Mouse (Mus musculus): ENCODE results near the gene Lingo1. TPM values are rescaled to one million over a fixed set of nuclear protein-coding genes. Genes with fewer than 3 reads are reported as not detected.

Gene Lingo1
- polyA plus RNA-seq, 1 experiment = 1.2 TPM

DNA sequence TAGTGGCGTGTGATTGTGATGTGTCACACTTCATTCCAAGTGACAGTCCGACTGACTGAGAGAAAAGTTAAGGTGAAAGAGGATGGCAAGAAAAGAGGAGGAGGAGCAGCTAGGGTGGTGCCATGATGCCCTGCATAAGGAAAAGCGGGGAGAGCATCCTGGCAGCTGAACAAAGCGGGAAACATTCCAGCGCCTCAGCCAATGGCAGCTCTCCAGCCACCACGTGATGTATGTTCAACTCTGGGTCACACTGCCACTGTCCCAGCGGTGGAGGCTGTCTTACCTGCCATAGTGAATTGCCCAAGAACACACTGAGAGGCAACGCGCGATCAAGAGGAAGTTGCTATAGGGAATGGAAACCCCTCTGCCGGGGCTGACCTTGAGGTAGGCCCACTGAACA is 172.9 kb downstream of the Lingo1 start:
- no peak overlapping the region for H3K4me3 ChIP-seq (ENCODE audit: insufficient read depth, low read depth, low read length)
- no peaks in the 10 kb centered on the region for H3K36me3 ChIP-seq (ENCODE audit: control insufficient read depth, insufficient read depth, low read length)
- WGBS = 92% methylated on average over 11 of the region's 11 CpGs
- H3K27me3 ChIP-seq (replicated peaks; ENCODE audit: control insufficient read depth, insufficient read depth, low read length) = no peaks in the 10 kb centered on the region
- no peaks in the 10 kb centered on the region for H3K4me1 ChIP-seq (ENCODE audit: control insufficient read depth, insufficient read depth, low read length)
- no peak overlapping the region for H3K27ac ChIP-seq (ENCODE audit: insufficient read depth, low read depth, low read length)
- no peak for DNase-seq
- TF ChIP-seq CTCF (conservative IDR thresholded peaks at IDR 0.05; ENCODE audit: insufficient read depth, insufficient read length, low read depth, low read length) = no peak
- no peak for TF ChIP-seq POLR2A (IDR thresholded peaks at IDR 0.05; ENCODE audit: low read depth, low read length)

- H3K4me1 ChIP-seq (ENCODE audit: control insufficient read depth, insufficient read depth, low read length) = no peaks in the 10 kb centered on the region
- no peaks in the 10 kb centered on the region for H3K36me3 ChIP-seq (ENCODE audit: control insufficient read depth, insufficient read depth, low read length)
- no peaks in the 10 kb centered on the region for H3K27me3 ChIP-seq (replicated peaks; ENCODE audit: control insufficient read depth, insufficient read depth, low read length)
- 72% methylated on average over 7 of the region's 7 CpGs for WGBS
- H3K4me3 ChIP-seq (ENCODE audit: insufficient read depth, low read depth, low read length) = no peak overlapping the region
- no peak overlapping the region for H3K27ac ChIP-seq (ENCODE audit: insufficient read depth, low read depth, low read length)
- TF ChIP-seq CTCF (conservative IDR thresholded peaks at IDR 0.05; ENCODE audit: insufficient read depth, insufficient read length, low read depth, low read length) (no peak), POLR2A (IDR thresholded peaks at IDR 0.05; ENCODE audit: low read depth, low read length) (no peak)
- no peak for DNase-seq
Observed at GRCm38 (mm10) chr9:56622761-56623160, 173.5 kb downstream of the Lingo1 start.

DNA sequence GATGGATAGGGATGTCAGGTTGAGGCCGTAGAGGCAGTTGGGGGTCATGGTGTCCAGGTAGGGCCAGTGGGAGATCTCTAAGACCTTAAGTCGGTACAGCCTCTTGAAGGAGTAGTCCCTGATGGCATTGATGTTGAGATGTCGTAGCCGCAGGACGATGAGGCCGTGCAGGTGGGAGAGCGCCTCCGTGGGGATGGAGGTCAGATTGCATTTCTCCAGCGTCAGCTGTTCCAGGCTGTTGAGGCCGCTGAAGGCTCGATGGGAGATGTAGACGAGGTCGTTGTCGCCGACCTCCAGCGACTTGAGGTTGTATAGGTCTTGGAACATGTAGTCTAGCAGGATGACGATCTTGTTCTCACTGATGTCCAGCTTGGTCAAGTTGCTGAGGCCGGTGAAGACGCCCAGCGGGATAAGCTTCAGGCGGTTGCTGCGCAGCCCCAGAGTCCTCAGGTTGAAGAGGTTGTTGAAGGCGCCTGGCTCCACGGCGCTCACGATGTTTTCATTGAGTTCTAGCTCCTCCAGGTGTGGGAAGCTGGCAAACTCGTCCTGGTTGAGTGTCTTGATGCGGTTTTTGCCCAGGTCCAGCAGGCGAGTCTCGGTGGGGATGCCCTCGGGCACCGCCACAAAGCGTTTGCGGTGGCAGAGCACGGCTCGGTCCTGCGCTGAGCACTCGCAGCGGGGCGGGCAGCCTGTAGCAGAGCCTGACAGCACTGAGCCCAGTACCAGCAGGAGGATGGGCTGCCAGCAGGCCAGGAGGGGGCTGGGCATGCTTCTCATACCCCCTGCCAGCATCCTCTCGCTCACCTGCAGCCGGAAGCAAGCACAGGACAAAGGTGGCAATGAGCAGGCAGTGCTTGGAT is 175.5 kb downstream of the Lingo1 start:
- H3K27me3 ChIP-seq (replicated peaks; ENCODE audit: control insufficient read depth, insufficient read depth, low read length) = no peaks in the 10 kb centered on the region
- WGBS = 43% methylated on average over 42 of the region's 42 CpGs
- no peak overlapping the region for H3K4me3 ChIP-seq (ENCODE audit: insufficient read depth, low read depth, low read length)
- no peaks in the 10 kb centered on the region for H3K4me1 ChIP-seq (ENCODE audit: control insufficient read depth, insufficient read depth, low read length)
- no peak for TF ChIP-seq POLR2A (IDR thresholded peaks at IDR 0.05; ENCODE audit: low read depth, low read length)
- TF ChIP-seq CTCF (conservative IDR thresholded peaks at IDR 0.05; ENCODE audit: insufficient read depth, insufficient read length, low read depth, low read length) = no peak
- no peaks in the 10 kb centered on the region for H3K36me3 ChIP-seq (ENCODE audit: control insufficient read depth, insufficient read depth, low read length)
- no peak overlapping the region for H3K27ac ChIP-seq (ENCODE audit: insufficient read depth, low read depth, low read length)
- DNase-seq = no peak

DNA sequence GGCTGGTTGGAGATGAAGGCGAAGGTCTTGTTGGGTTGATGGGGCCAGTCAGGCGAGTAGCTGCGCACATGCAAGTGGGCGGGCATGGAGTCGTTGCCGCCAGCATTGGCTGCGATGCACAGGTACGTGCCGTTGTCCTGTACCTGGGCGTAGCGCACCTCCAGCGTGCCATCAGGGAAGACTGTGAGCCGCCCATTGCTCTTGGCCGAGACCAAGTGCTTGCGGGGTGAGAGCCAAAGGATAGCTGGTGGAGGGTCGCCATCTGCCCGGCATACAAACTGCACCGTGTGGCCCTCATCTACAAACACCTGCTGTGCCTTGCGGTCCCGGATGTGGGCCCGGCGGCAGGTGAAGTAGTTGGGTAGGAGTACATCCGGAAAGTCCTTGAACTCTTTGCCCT is 176.6 kb downstream of the Lingo1 start:
- WGBS = 90% methylated on average over 23 of the region's 23 CpGs
- Histone ChIP-seq H3K36me3 (ENCODE audit: control insufficient read depth, insufficient read depth, low read length) (no peaks in the 10 kb centered on the region), H3K4me1 (ENCODE audit: control insufficient read depth, insufficient read depth, low read length) (no peaks in the 10 kb centered on the region), H3K27me3 (replicated peaks; ENCODE audit: control insufficient read depth, insufficient read depth, low read length) (no peaks in the 10 kb centered on the region), H3K27ac (ENCODE audit: insufficient read depth, low read depth, low read length) (no peak overlapping the region), H3K4me3 (ENCODE audit: insufficient read depth, low read depth, low read length) (no peak overlapping the region)
- TF ChIP-seq POLR2A (IDR thresholded peaks at IDR 0.05; ENCODE audit: low read depth, low read length) (no peak), CTCF (conservative IDR thresholded peaks at IDR 0.05; ENCODE audit: insufficient read depth, insufficient read length, low read depth, low read length) (no peak)
- DNase-seq = no peak

GRCm38 (mm10) chr9:56618660-56619059 is 177.6 kb downstream of the Lingo1 start:
- no peak for DNase-seq
- no peak for TF ChIP-seq CTCF (conservative IDR thresholded peaks at IDR 0.05; ENCODE audit: insufficient read depth, insufficient read length, low read depth, low read length)
- TF ChIP-seq POLR2A (IDR thresholded peaks at IDR 0.05; ENCODE audit: low read depth, low read length) = no peak
- Histone ChIP-seq H3K27ac (ENCODE audit: insufficient read depth, low read depth, low read length) (no peak overlapping the region), H3K4me3 (ENCODE audit: insufficient read depth, low read depth, low read length) (no peak overlapping the region), H3K27me3 (replicated peaks; ENCODE audit: control insufficient read depth, insufficient read depth, low read length) (no peaks in the 10 kb centered on the region), H3K36me3 (ENCODE audit: control insufficient read depth, insufficient read depth, low read length) (no peaks in the 10 kb centered on the region), H3K4me1 (ENCODE audit: control insufficient read depth, insufficient read depth, low read length) (no peaks in the 10 kb centered on the region)
- WGBS = 82% methylated on average over 4 of the region's 4 CpGs

- Histone ChIP-seq H3K36me3 (ENCODE audit: control insufficient read depth, insufficient read depth, low read length) (no peaks in the 10 kb centered on the region), H3K4me3 (ENCODE audit: insufficient read depth, low read depth, low read length) (no peak overlapping the region), H3K27ac (ENCODE audit: insufficient read depth, low read depth, low read length) (no peak overlapping the region), H3K4me1 (ENCODE audit: control insufficient read depth, insufficient read depth, low read length) (no peaks in the 10 kb centered on the region), H3K27me3 (replicated peaks; ENCODE audit: control insufficient read depth, insufficient read depth, low read length) (no peaks in the 10 kb centered on the region)
- WGBS = 90% methylated on average over 3 of the region's 3 CpGs
- TF ChIP-seq POLR2A (IDR thresholded peaks at IDR 0.05; ENCODE audit: low read depth, low read length) (no peak), CTCF (conservative IDR thresholded peaks at IDR 0.05; ENCODE audit: insufficient read depth, insufficient read length, low read depth, low read length) (no peak)
- no peak for DNase-seq
Observed at GRCm38 (mm10) chr9:56616061-56616460, 180.2 kb downstream of the Lingo1 start.

GRCm38 (mm10) chr9:56612798-56613183 is 183.5 kb downstream of the Lingo1 start:
- Histone ChIP-seq H3K27me3 (replicated peaks; ENCODE audit: control insufficient read depth, insufficient read depth, low read length) (no peaks in the 10 kb centered on the region), H3K4me1 (ENCODE audit: control insufficient read depth, insufficient read depth, low read length) (no peaks in the 10 kb centered on the region), H3K4me3 (ENCODE audit: insufficient read depth, low read depth, low read length) (no peak overlapping the region), H3K27ac (ENCODE audit: insufficient read depth, low read depth, low read length) (no peak overlapping the region), H3K36me3 (ENCODE audit: control insufficient read depth, insufficient read depth, low read length) (no peaks in the 10 kb centered on the region)
- no peak for DNase-seq
- WGBS = 38% methylated on average over 12 of the region's 12 CpGs
- TF ChIP-seq POLR2A (IDR thresholded peaks at IDR 0.05; ENCODE audit: low read depth, low read length) = no peak
- TF ChIP-seq CTCF (conservative IDR thresholded peaks at IDR 0.05; ENCODE audit: insufficient read depth, insufficient read length, low read depth, low read length) = no peak
